Mouse (Mus musculus) monocyte, adult 2 months (primary cell): Measurements from ENCODE around the gene Lmf2.

Source experiments
- DNase-seq, 2 experiments: peaks; one replicate each; pipeline ENCODE4 v3.0.0; 2022; ENCODE audit warnings: low spot score in 2 of 2, low read depth in 1 of 2

Gene Lmf2

GRCm38 (mm10) chr15:89321264-89321663, 34.2 kb downstream of the Lmf2 start:
- DNase-seq: no peak

GRCm38 (mm10) chr15:89316146-89316545, 39.3 kb downstream of the Lmf2 start:
- no peak for DNase-seq

DNA sequence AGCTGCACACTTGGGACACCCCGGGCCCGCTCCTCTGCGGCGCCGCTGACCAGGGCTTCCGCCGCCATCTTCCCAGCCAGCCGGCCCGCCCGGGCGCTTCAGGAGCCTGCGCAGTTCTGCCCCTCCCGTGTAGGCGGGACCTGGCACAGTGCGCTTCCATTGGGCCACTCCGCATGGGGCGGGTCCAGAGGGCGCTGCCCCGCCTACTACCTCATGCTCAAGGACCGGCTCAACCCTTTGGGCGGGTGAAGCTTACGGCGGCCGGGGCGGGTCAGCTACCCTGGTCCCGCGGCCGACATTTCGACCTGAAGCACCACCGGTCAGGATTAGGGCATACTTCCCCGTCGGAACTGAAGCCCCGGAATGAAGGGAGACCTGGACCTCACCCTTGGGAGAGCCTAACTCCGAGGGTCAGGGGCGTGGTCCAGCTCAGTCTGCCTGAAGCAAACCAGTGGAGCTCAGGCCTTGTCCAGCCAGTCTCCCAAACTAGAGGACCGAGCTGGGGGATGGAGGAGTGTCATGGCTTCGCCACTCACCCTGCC, 40.2 kb downstream of the Lmf2 start, which contains the start of gene Sbf1:
Gene Sbf1 (minus strand): TSS at position 122 of the 542 bp plus-strand sequence.
- DNase-seq: peak; percentile 95 to 96

GRCm38 (mm10) chr15:89314511-89315189, 40.8 kb downstream of the Lmf2 start:
- DNase-seq: no peak

- DNase-seq: no peak
Measured at GRCm38 (mm10) chr15:89314107-89314506, 41.4 kb downstream of the Lmf2 start.

DNA sequence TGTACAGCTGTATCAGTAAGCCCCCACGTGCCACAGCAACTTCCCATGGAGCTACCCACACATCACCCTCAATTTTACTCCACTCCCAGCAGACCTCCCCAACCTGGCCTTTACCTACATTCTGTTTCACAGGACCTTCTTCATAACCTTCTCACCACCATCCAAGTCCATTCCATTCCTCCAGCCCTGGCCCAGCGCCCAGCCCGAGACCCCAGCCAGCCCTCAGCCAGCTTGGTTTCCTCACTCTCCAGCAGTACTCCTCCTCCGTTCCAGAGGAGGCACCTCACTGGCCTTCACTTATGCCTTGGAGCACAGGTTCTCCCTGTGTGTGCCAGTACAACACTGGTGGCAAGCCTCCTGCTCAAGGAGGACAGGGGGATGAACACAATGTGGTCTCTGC, 42.1 kb downstream of the Lmf2 start:
- DNase-seq: no peak

DNA sequence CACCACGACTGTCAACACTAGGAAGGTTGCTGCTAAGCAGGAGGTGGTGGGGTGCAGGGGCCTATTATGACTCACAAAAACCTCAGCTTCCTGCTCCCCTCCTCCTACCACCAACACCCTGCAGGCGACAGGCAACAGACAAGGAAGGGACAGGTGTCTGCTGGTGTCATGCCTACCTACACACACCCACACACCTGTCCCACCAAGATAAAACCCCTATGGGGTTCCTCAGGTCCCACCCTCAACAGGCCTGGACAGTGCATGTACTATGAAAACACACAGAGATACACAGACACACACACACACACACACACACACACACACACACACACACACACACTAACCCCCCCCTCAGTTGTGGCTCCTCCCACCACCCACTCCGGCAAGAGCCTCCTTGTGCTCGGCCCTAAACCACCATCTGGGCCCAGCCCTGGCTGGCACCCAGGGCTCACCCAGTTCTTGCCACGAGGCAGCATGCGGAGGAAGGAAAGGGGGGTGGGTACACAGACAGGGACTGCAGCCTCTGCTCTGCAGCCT, 45.4 kb downstream of the Lmf2 start:
- DNase-seq: no peak

GRCm38 (mm10) chr15:89308406-89309139, 46.9 kb downstream of the Lmf2 start:
- DNase-seq: no peak

- DNase-seq: no peak
Measured at GRCm38 (mm10) chr15:89307461-89307860, 48.0 kb downstream of the Lmf2 start.

- DNase-seq: no peak
Measured at GRCm38 (mm10) chr15:89305966-89306365, 49.5 kb downstream of the Lmf2 start.
